Mouse (Mus musculus) cerebellum, adult 2 months (tissue): ENCODE data around the gene Zfp672. TPM values are rescaled to one million over a fixed set of nuclear protein-coding genes. Genes with fewer than 3 reads are reported as not detected.

ENCODE experiments used
- DNase-seq, 2 experiments: peaks; one replicate each; pipeline ENCODE4 v3.0.0; 2021
- H3K27ac ChIP-seq: fragments of 200-500 bp; 2 replicates; pipeline ENCODE4 v1.5.1; 2012; ENCODE audit warnings: low read length, control low read depth, inconsistent platforms; ENCODE audit not compliant: insufficient read depth
- H3K27me3 ChIP-seq: fragments of 200-500 bp; 2 replicates; pipeline ENCODE4 v1.6.1; 2012; ENCODE audit warnings: inconsistent platforms, mild to moderate bottlenecking, low read length, moderate library complexity; ENCODE audit not compliant: control insufficient read depth, insufficient read depth
- H3K4me1 ChIP-seq: fragments of 200-500 bp; 2 replicates; pipeline ENCODE4 v1.6.1; 2011; ENCODE audit warnings: low read length; ENCODE audit not compliant: control insufficient read depth, insufficient read depth
- H3K4me3 ChIP-seq: fragments of 200-500 bp; replicated peaks from 2 replicates; pipeline ENCODE3; 2011; ENCODE audit warnings: mild to moderate bottlenecking, low read depth, low read length, control low read depth; ENCODE audit not compliant: insufficient read depth
- CTCF ChIP-seq: fragments of 200-500 bp; IDR thresholded peaks from 2 replicates; pipeline ENCODE4 v1.5.1; 2011; ENCODE audit warnings: low read depth, mild to moderate bottlenecking, control low read depth, low read length, moderate library complexity, borderline replicate concordance; ENCODE audit not compliant: insufficient read depth
- POLR2A ChIP-seq: fragments of 200-500 bp; IDR thresholded peaks from 2 replicates; pipeline ENCODE4 v1.6.1; 2011; ENCODE audit warnings: low read length, control low read depth, borderline replicate concordance; ENCODE audit not compliant: insufficient read depth
- WGBS: fragments of 180-500 bp; shearing (Covaris S2); methylation state at CpG from one replicate; pipeline ENCODE4 v1.1.7; 2018; 5-methylcytosine and 5-hydroxymethylcytosine counted together
- polyA plus RNA-seq: library from polyadenylated mRNA; depleted of rRNA; stranded (reverse); fragments of >200 nt; gene quantifications from 2 replicates; pipeline ENCODE4 v1.2.3, GENCODE M21; 2012; rRNA removed

The Zfp672 gene
- polyA plus RNA-seq, 1 experiment: 45.9 TPM

GRCm38 (mm10) chr11:58292791-58293190 lies 37.3 kb downstream of the Zfp672 start:
- no peak overlapping the region for H3K4me3 ChIP-seq
- no peaks in the 10 kb centered on the region for H3K4me1 ChIP-seq
- H3K27me3 ChIP-seq: no peaks in the 10 kb centered on the region
- no peak overlapping the region for H3K27ac ChIP-seq
- TF ChIP-seq POLR2A: no peak
- no peak for TF ChIP-seq CTCF
- WGBS: 54% methylated on average over 4 of the region's 4 CpGs
- no peak for DNase-seq

- no peaks in the 10 kb centered on the region for H3K4me1 ChIP-seq
- no peak overlapping the region for H3K27ac ChIP-seq
- no peaks in the 10 kb centered on the region for H3K27me3 ChIP-seq
- 84% methylated on average over 4 of the region's 4 CpGs for WGBS
- DNase-seq: no peak
- H3K4me3 ChIP-seq: no peak overlapping the region
- TF ChIP-seq CTCF (no peak), POLR2A (no peak)
Measured at GRCm38 (mm10) chr11:58290812-58291211, 39.3 kb downstream of the Zfp672 start.

GRCm38 (mm10) chr11:58289992-58290682 lies 40.0 kb downstream of the Zfp672 start:
- 79% methylated on average over 9 of the region's 9 CpGs for WGBS
- H3K27ac ChIP-seq: no peak overlapping the region
- no peaks in the 10 kb centered on the region for H3K27me3 ChIP-seq
- no peak overlapping the region for H3K4me3 ChIP-seq
- no peak for DNase-seq
- no peaks in the 10 kb centered on the region for H3K4me1 ChIP-seq
- no peak for TF ChIP-seq CTCF
- no peak for TF ChIP-seq POLR2A

DNA sequence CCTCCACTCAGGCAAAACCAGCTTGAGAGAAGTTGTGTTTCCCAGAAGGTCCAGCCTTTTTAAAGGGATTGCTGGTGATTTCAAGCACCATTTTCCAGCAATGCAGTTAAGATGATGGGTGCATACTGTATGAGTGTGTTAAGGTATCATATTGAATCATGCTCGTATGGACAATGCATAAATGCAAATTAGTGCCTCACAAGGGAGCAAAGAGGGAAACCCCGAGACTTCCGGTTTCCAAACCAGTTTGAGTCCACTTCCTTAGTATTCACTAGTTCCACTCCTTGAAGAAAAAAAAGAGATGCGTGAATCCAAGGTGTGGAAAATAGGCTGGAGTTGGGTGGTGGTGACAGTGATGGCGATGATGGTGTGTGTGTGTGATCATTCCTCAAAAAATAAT lies 47.6 kb downstream of the Zfp672 start:
- TF ChIP-seq POLR2A: no peak
- no peak for TF ChIP-seq CTCF
- 76% methylated on average over 5 of the region's 5 CpGs for WGBS
- no peak overlapping the region for H3K27ac ChIP-seq

DNA sequence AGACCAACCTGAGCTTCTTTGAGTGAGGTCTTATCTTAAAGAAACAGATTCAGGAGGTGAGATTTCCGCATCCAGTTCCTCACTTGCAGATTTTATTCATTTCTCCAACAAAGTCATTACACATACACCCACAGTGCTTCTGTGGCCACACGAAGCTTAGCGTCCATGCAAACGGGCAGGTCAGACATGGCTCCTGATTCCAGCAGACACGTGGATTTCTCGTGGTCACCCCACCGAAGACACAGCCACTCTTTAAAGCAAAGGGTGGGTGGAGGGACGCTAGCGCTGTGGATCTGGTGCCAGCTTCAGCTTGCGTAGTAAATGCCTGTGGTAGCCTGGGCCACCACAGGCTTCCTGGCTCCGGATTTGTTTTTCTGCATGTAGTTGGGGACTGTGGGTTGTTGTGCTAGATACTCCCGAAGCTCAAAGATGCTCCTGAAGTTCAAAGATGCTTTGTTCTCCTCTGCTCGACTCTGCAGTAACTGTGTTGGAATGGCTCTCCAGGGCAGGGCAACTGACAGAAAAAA lies 48.1 kb downstream of the Zfp672 start:
- Histone ChIP-seq H3K4me3 (no peak overlapping the region), H3K27ac (no peak overlapping the region), H3K27me3 (no peaks in the 10 kb centered on the region), H3K4me1 (no peaks in the 10 kb centered on the region)
- no peak for DNase-seq
- TF ChIP-seq POLR2A (no peak), CTCF (no peak)
- WGBS: 73% methylated on average over 13 of the region's 13 CpGs

More for the DNA sequence above, 47.6 kb downstream of the Zfp672 start:
- Histone ChIP-seq H3K4me1 (no peaks in the 10 kb centered on the region), H3K4me3 (no peak overlapping the region), H3K27me3 (no peaks in the 10 kb centered on the region)
- DNase-seq: no peak

GRCm38 (mm10) chr11:58275756-58276155 lies 54.4 kb downstream of the Zfp672 start:
- Histone ChIP-seq H3K27ac (no peak overlapping the region), H3K4me1 (no peaks in the 10 kb centered on the region), H3K4me3 (no peak overlapping the region), H3K27me3 (no peaks in the 10 kb centered on the region)
- DNase-seq: no peak
- WGBS: 82% methylated on average over 4 of the region's 4 CpGs
- TF ChIP-seq POLR2A (no peak), CTCF (no peak)

GRCm38 (mm10) chr11:58274572-58274971 lies 55.6 kb downstream of the Zfp672 start, which contains the start of gene 4930438A08Rik:
Gene 4930438A08Rik (plus strand): TSS chr11:58274799.
- no peaks in the 10 kb centered on the region for H3K4me1 ChIP-seq
- no peak within 1 kb of the TSS for H3K27ac ChIP-seq
- TF ChIP-seq POLR2A (no peak), CTCF (no peak)
- no peak for DNase-seq
- 50% methylated on average over 2 of the region's 2 CpGs for WGBS
- H3K4me3 ChIP-seq: no peak within 1 kb of the TSS
- H3K27me3 ChIP-seq: no peaks in the 10 kb centered on the region

DNA sequence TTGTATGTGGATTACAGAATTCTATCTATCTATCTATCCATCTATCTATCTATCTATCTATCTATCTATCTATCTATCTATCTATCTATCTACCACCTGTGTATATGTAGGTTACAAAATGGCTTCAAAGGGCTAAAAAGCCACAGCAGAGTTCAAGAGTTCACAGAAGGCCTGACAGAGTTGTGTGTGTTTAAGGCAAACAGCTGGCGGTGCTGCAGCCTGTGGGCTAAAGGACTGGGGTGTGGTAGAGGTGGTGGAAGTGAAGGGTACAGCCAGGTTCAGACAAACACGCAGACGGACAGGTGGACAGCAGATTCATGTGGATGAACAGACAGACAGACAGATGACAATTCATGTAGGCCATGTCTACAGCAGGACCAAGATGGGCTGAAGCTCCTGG lies 61.9 kb downstream of the Zfp672 start:
- no peak overlapping the region for H3K4me3 ChIP-seq
- 87% methylated on average over 3 of the region's 3 CpGs for WGBS
- no peaks in the 10 kb centered on the region for H3K4me1 ChIP-seq
- H3K27ac ChIP-seq: no peak overlapping the region
- TF ChIP-seq POLR2A: no peak
- TF ChIP-seq CTCF: no peak
- no peak for DNase-seq
- H3K27me3 ChIP-seq: no peaks in the 10 kb centered on the region

Other genes with a start within 250 kb of the Zfp672 start
- gene Gm12248, start 237.2 kb downstream of the Zfp672 start, polyA plus RNA-seq: not detected in 2 replicates
- gene Cnot8, start 226.2 kb downstream of the Zfp672 start, polyA plus RNA-seq: 80.3 and 82.8 TPM in 2 replicates
- 8.7 and 9.1 TPM in 2 replicates for gene Gemin5, start 161.8 kb downstream of the Zfp672 start, polyA plus RNA-seq
- 62.0 and 66.5 TPM in 2 replicates for gene Mrpl22, start 158.7 kb downstream of the Zfp672 start, polyA plus RNA-seq
- gene Igtp, start 130.8 kb downstream of the Zfp672 start, polyA plus RNA-seq: 3.3 and 4.9 TPM in 2 replicates
- 3.2 and 3.4 TPM in 2 replicates for gene Irgm2, start 130.7 kb downstream of the Zfp672 start, polyA plus RNA-seq
- gene 4930438A08Rik, start 55.5 kb downstream of the Zfp672 start, polyA plus RNA-seq: 0.06 TPM in 1 of 2 replicates, not detected in the other
- gene Zfp692, start 23.3 kb downstream of the Zfp672 start, polyA plus RNA-seq: 74.5 and 81.1 TPM in 2 replicates
- gene Sh3bp5l, start 385 bp upstream of the Zfp672 start, polyA plus RNA-seq: 63.3 and 64.5 TPM in 2 replicates
- 0.08 and 0.10 TPM in 2 replicates for gene Lypd8, start 48.7 kb upstream of the Zfp672 start, polyA plus RNA-seq
- gene 1810065E05Rik, start 90.8 kb upstream of the Zfp672 start, polyA plus RNA-seq: not detected in 2 replicates
- gene Gm12253, start 102.2 kb upstream of the Zfp672 start, polyA plus RNA-seq: not detected in 2 replicates
- gene Lypd9, start 122.6 kb upstream of the Zfp672 start, polyA plus RNA-seq: not detected in 2 replicates
- not detected in 2 replicates for gene Olfr30, start 131.9 kb upstream of the Zfp672 start, polyA plus RNA-seq
- gene Olfr332, start 162.2 kb upstream of the Zfp672 start, polyA plus RNA-seq: not detected in 2 replicates
- gene Olfr331, start 172.2 kb upstream of the Zfp672 start, polyA plus RNA-seq: not detected in 2 replicates
- gene Olfr330, start 204.5 kb upstream of the Zfp672 start, polyA plus RNA-seq: not detected in 2 replicates
- gene Olfr329-ps, start 216.1 kb upstream of the Zfp672 start, polyA plus RNA-seq: not detected in 2 replicates
- 0.07 and 0.11 TPM in 2 replicates for gene Olfr328, start 225.3 kb upstream of the Zfp672 start, polyA plus RNA-seq
- 0.08 TPM in 1 of 2 replicates, not detected in the other for gene Olfr224, start 240.2 kb upstream of the Zfp672 start, polyA plus RNA-seq
- not detected in 2 replicates for gene Olfr325, start 247.4 kb upstream of the Zfp672 start, polyA plus RNA-seq